Mouse (Mus musculus) liver, postnatal 0 days (tissue): ENCODE measurements around the gene Lrrc4.

Experiments used
- CTCF ChIP-seq: sonication (generic); IDR thresholded peaks from 2 replicates; pipeline ENCODE4 v1.5.1; 2016; ENCODE audit warnings: antibody characterized with exemption, low read depth
- EP300 ChIP-seq: IDR thresholded peaks from 2 replicates; pipeline ENCODE4 v1.6.1; 2016; ENCODE audit warnings: antibody characterized with exemption, low read depth, mild to moderate bottlenecking

- TF ChIP-seq CTCF, result no peak
- TF ChIP-seq EP300, result no peak
These were observed 7.7 kb downstream of the Lrrc4 start for GRCm38 (mm10) chr6:28823802-28824201.
